In genomic region chr1:52231939-52232765, GRCm38 (mm10) we compare ENCODE assay signal across 8 mouse cellular contexts. TPM values are rescaled to one million over a fixed set of nuclear protein-coding genes. Genes with fewer than 3 reads are reported as not detected.
DNase-seq lines count a peak whose midpoint lies in the region; ATAC-seq lines count a peak whose summit lies in the region.

No protein-coding gene starts in this region.

- WGBS in hindbrain, embryonic 13.5 days: under 1% methylated on average over 47 of the region's 69 CpGs

- H3K4me1 ChIP-seq in hindbrain, embryonic 13.5 days (replicated peaks): peaks cover 15% of the 10 kb centered on the region

- peak overlapping the region; percentile 96 for H3K4me3 ChIP-seq in hindbrain, embryonic 13.5 days

- peak overlapping the region; percentile 98 for H3K27ac ChIP-seq in hindbrain, embryonic 13.5 days

- peak overlapping the region; percentile 69 for H3K4me2 ChIP-seq in hindbrain, embryonic 13.5 days

- peak; percentile 66 for ATAC-seq in hindbrain, embryonic 13.5 days (ENCODE audit: low FRiP score)

- H3K9me3 ChIP-seq in hindbrain, embryonic 13.5 days: no peaks in the 10 kb centered on the region

- no peaks in the 10 kb centered on the region for H3K36me3 ChIP-seq in hindbrain, embryonic 13.5 days

- H3K9ac ChIP-seq in hindbrain, embryonic 13.5 days: peak overlapping the region; percentile 96

- peak; percentile 67 for DNase-seq in NIH3T3 (ENCODE audit: low read depth)
- DNase-seq in cerebellum, adult 9-11 months: peak; percentile 79
- DNase-seq in frontal cortex, postnatal 10 days (ENCODE audit: low spot score in 2 of 2): peak; percentile 66 to 75
- peak; percentile 71 for DNase-seq in layer of hippocampus, postnatal 36 days
- DNase-seq in lung, postnatal 25 days (ENCODE audit: low spot score): peak; percentile 51
- DNase-seq in retina, adult 2 months (ENCODE audit: low read depth, low spot score): peak; percentile 77
- peak; percentile 83 for DNase-seq in thymus, postnatal 25 days

- H3K27me3 ChIP-seq in hindbrain, embryonic 13.5 days: 0 out of 2 replicates have a peak, but pooled peaks cover 3% of the 10 kb centered on the region

RNA-seq across cellular contexts. Expression of gene Gls, which starts 0.9 kb away (rescaled TPM):
- 25.4 and 29.0 TPM in 2 replicates for polyA plus RNA-seq in hindbrain, embryonic 13.5 days (2015; fragmentation: Nextera tagmentation; extraction: Ambion mirVana)
- total RNA-seq in layer of hippocampus, postnatal 36 days (2021): 100 to 1,000 TPM; 391 to 407 TPM

Comparison
In these comparisons a context has a peak if more than half of its experiments do, and no peak if none do; other contexts are left out.
1. Peak in every context shown above with its lines: DNase-seq, ATAC-seq, H3K4me3 ChIP-seq and H3K27ac ChIP-seq.